Mouse (Mus musculus) megakaryocyte, embryonic 14.5 days (primary cell): Measurements from ENCODE around the gene Khdc1a. TPM values are rescaled to one million over a fixed set of nuclear protein-coding genes. Genes with fewer than 3 reads are reported as not detected.
"Not testable (repeated sequence)": the region's sequence is repeated elsewhere in the genome, so short reads cannot be mapped to it uniquely, and the experiment has no call there.

Experiments
- H3K27me3 ChIP-seq: replicated peaks from 2 replicates; pipeline ENCODE3; 2012; ENCODE audit warnings: inconsistent platforms
- H3K36me3 ChIP-seq: replicated peaks from 2 replicates; pipeline ENCODE3; 2012; ENCODE audit warnings: low read length, inconsistent platforms, mixed read lengths
- H3K4me1 ChIP-seq: 2 replicates; pipeline ENCODE4 v1.6.1; 2012; ENCODE audit warnings: inconsistent platforms
- H3K4me3 ChIP-seq: replicated peaks from 2 replicates; pipeline ENCODE3; 2012; ENCODE audit warnings: moderate library complexity, mild to moderate bottlenecking, inconsistent platforms
- H3K9me3 ChIP-seq: 2 replicates; pipeline ENCODE4 v1.6.1; 2012; ENCODE audit warnings: inconsistent platforms
- FLI1 ChIP-seq: IDR thresholded peaks from 2 replicates; pipeline ENCODE4 v1.6.1; 2012; ENCODE audit warnings: low read length, inconsistent platforms, mixed read lengths
- GATA1 ChIP-seq: IDR thresholded peaks from 3 replicates; pipeline ENCODE4 v1.6.1; 2012; ENCODE audit warnings: mixed read lengths, low read length, inconsistent platforms, borderline replicate concordance
- polyA plus RNA-seq: library from polyadenylated mRNA; stranded (reverse); fragments of >175 nt; gene quantifications from 2 replicates; pipeline ENCODE4 v1.2.3, GENCODE M21; 2012; ENCODE audit warnings: low replicate concordance; ENCODE audit not compliant: insufficient read depth

Gene Khdc1a
- polyA plus RNA-seq, 1 experiment: not detected

DNA sequence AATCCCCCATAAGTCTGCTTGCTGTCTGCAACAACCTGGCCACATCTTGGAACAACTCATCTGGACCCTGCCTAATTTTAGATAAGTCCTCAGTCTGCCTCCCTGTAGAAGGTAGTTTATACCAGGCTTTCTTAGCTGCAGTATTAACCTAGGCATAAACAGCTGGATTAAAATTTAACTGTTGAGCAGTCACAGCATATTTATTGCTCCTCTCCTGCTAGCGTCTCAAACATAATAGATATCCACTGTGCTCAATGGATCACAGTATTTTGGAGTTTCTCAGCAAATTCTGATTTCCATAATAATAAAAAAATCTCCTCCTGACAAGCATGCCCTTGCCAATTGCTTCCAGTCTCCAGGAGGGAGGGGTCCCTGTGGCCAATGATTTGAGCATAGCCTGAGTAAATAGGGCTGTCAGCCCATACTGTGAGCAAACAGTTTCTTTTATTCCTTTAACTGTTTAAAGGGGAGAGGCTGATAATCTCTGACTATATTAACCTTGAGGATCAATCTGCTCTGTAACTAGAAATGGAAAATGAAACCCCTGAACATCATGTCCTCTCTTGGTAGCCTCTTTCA is 25.4 kb upstream of the Khdc1a start:
- no peak for TF ChIP-seq GATA1
- no peak for TF ChIP-seq FLI1
- H3K4me3 ChIP-seq: no peak overlapping the region
- no peaks in the 10 kb centered on the region for H3K4me1 ChIP-seq
- no peaks in the 10 kb centered on the region for H3K36me3 ChIP-seq
- peaks cover 2% of the 10 kb centered on the region; the same call in 1 of the 2 replicates for H3K9me3 ChIP-seq
- H3K27me3 ChIP-seq: no peaks in the 10 kb centered on the region

DNA sequence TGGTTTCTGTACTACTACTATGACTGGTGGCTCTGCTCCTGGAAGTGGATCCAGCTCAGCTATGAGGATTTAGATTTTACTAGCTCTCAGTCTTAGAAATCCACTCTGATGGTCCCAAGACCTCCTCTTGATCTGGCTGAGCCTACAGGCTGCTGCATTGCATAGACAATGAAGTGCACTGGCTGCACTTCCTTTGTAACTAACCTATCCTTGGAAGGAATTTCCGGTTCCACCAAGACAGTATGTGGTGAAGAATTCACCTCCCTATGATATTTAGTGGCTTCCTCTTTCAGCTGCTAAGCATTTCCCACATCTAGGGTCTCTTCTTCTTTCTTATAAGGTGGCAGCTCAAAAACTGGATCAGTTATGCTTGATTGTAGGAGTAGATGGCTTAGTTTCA is 24.8 kb upstream of the Khdc1a start:
- H3K9me3 ChIP-seq: peaks cover 2% of the 10 kb centered on the region; the same call in 1 of the 2 replicates
- no peak overlapping the region for H3K4me3 ChIP-seq
- no peaks in the 10 kb centered on the region for H3K4me1 ChIP-seq
- no peak for TF ChIP-seq GATA1
- no peak for TF ChIP-seq FLI1
- no peaks in the 10 kb centered on the region for H3K36me3 ChIP-seq
- H3K27me3 ChIP-seq: no peaks in the 10 kb centered on the region

DNA sequence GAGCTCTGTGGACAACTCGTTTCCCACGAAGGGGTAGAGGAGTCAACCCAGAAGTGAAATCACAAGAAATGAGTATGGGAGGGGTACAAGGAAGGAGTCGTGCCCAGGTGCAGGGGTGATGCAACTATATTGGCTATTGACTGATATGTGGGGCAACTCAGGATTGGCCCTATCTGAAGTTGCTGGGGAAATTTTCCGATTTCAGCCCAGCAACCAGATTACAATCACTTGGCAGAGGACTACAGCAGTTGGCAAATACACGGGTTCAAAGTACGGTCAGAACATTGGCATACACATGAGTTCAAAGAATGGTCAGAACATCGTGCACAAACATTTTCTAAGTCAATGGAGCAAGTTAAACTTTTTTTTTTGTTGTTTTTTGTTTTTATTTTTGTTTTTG is 22.7 kb upstream of the Khdc1a start:
- no peak for TF ChIP-seq FLI1
- TF ChIP-seq GATA1: no peak
- no peak overlapping the region for H3K4me3 ChIP-seq
- peaks cover 3% of the 10 kb centered on the region for H3K9me3 ChIP-seq
- H3K36me3 ChIP-seq: no peaks in the 10 kb centered on the region
- no peaks in the 10 kb centered on the region for H3K27me3 ChIP-seq
- no peaks in the 10 kb centered on the region for H3K4me1 ChIP-seq

DNA sequence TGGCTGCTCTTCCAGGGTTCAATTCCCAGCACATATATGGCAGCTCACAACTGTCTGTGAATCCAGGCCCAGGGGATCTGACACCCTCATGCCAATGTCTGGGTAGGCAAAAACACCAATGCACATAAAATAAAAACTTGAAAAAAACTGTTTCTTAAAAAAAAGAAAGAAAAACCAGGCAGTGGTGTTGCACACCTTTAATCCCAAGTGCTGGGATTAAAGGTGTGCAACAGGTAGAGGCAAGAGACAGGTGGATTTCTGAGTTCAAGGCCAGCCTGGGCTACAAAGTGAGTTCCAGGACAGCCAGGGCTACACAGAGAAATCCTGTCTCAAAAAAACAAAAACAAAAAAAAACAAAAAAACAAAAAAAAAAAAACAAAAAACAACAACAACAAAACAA is 18.3 kb upstream of the Khdc1a start:
- H3K9me3 ChIP-seq, H3K27me3 ChIP-seq, H3K36me3 ChIP-seq, H3K4me3 ChIP-seq, H3K4me1 ChIP-seq: not testable (repeated sequence)

DNA sequence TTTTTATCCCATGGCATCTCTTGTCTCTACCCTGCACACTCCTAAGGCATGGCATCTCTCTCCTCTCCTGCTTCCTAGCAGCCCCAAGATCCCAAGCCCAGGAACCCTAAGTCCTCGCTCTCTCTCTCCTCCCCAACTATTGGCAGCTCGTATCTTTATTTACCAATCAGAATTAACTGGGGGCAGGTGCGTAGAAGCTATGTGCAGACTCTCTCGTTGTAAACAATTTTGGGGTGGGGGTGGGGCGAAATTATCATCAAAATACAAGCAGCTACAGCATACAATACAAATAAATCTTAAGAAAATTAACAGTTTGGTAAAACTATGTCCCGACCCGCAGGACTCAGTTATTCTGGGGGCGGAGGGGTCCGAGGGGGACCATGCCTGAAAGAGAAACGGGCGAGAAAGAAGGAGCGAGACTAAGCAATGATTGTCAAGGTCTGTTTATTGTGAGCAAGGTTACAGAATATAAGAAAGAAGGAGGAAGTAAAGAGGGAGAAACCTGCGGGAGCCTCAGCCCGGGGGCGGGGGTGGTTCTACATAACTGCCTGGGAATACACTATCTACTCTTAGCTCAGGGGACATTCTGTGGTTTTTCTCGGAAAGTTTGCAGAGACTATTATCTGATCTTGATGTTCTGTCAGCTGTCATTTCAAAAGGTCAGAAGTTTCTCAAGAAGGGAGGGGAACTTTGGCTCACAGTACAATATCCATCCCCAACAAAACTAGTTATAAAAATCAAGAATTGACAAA is 16.0 kb upstream of the Khdc1a start:
- H3K4me1 ChIP-seq: no peaks in the 10 kb centered on the region
- H3K27me3 ChIP-seq: no peaks in the 10 kb centered on the region
- no peak overlapping the region for H3K4me3 ChIP-seq
- no peaks in the 10 kb centered on the region for H3K36me3 ChIP-seq
- H3K9me3 ChIP-seq: peaks cover 8% of the 10 kb centered on the region; the same call in 1 of the 2 replicates
- TF ChIP-seq FLI1 (no peak), GATA1 (no peak)

DNA sequence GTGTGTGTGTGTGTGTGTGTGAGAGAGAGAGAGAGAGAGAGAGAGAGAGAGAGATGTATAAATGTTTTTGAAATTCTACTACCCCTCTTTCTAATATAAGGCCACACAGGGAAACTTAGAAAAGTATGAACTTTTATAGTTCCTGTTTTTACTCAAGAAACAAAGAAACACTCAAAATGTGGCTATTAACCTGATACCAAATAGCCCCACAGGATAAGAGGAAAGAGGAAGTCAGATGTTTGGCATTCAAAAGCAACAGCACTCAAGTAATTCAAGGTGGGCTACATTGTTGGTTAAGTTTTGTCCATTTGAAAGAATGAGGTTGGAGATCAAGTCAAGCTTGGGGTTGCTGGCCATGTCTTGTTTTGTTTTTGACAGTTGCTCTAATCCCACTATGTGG is 13.6 kb upstream of the Khdc1a start:
- Histone ChIP-seq H3K27me3 (no peaks in the 10 kb centered on the region), H3K4me1 (no peaks in the 10 kb centered on the region), H3K4me3 (no peak overlapping the region), H3K36me3 (no peaks in the 10 kb centered on the region), H3K9me3 (0 out of 2 replicates have a peak, but pooled peaks cover 5% of the 10 kb centered on the region)
- TF ChIP-seq FLI1 (no peak), GATA1 (no peak)

DNA sequence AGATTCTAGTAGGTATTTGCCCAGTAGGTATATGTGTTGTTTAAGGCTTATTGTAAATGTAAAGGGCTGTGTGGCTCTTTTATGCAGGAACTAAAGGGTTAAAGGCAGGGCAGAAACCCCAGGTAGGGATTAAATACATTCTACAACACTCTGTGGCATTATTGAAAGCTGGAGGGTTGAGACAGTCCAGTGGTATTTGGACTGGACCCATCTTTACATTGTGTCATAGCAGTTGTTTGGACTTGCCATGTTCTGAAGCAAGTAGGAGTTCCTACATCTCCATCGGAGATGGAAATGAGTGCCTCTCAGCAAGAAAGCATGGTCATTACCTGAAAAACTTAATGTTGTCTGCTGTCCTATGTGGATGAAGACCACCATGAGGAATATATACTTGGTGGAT is 8.7 kb upstream of the Khdc1a start:
- 0 out of 2 replicates have a peak, but pooled peaks cover 5% of the 10 kb centered on the region for H3K9me3 ChIP-seq
- H3K36me3 ChIP-seq: no peaks in the 10 kb centered on the region
- H3K4me3 ChIP-seq: no peak overlapping the region
- no peaks in the 10 kb centered on the region for H3K27me3 ChIP-seq
- no peak for TF ChIP-seq GATA1
- TF ChIP-seq FLI1: no peak
- H3K4me1 ChIP-seq: no peaks in the 10 kb centered on the region

DNA sequence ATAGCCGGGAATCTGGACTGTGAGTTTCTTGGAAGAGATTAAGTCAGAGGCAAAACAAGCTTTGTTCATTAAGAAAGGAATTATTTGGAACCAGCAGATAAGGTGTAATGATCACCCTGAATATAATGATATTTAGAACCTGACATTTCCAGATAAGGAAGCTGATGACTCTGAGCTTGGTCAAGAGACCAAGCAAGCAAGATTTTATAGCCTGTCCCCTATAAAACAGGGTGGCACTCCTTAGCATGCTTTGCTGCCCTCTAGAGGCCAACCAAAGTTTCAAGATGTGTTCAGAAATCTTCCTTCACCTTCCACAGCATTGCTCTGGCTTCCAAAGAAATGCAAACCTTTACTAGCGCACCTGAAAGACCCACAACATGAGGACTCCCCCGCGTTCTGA is 5.2 kb upstream of the Khdc1a start:
- H3K9me3 ChIP-seq: no peaks in the 10 kb centered on the region
- no peak for TF ChIP-seq FLI1
- TF ChIP-seq GATA1: no peak
- H3K27me3 ChIP-seq: no peaks in the 10 kb centered on the region
- no peak overlapping the region for H3K4me3 ChIP-seq
- H3K4me1 ChIP-seq: no peaks in the 10 kb centered on the region
- H3K36me3 ChIP-seq: no peaks in the 10 kb centered on the region

DNA sequence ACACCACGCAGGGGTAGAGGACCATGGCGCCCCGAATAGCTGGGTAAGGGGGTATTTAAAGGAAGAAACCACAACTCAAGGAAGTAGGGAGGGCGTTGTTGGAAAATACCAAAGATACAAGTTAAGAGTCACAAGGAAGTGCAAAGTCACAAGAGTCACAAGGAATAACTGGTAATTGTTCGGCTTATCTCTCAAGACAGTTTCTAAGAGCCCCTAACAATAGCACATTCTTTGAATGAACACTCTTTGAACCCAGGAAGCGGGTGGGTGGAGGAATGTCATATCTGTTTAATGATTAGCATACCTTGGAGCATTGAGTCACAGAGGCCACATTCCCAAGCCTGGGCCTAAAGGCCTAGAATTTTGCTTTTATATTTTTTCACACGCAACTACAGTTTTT is 4.7 kb upstream of the Khdc1a start:
- H3K36me3 ChIP-seq, H3K4me1 ChIP-seq, H3K27me3 ChIP-seq, H3K9me3 ChIP-seq, H3K4me3 ChIP-seq: not testable (repeated sequence)

DNA sequence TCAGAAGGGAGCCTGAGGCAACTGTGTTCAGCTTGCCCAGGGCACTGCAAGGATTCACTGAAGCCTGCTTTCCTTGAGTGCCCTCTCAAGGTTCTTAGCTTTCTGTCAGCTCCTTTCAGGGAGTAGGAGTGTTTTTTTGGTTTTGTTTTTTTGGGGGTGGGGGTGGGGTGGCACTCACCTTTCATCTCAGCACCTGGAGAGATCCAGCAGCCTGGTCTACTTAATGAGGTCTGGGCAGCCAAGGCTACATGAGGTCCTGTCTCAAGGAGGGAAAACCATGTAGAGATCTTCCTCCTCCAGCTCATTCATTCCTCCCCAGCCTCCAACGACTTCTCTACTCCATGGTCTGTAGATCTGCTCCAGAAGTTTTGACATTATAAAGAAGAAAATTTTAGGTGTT is 18.6 kb downstream of the Khdc1a start, which contains the start of gene Khdc1c:
Gene Khdc1c (plus strand): TSS at position 301 of the 400 bp plus-strand sequence.
- not testable (repeated sequence) for H3K4me3 ChIP-seq, H3K36me3 ChIP-seq, H3K4me1 ChIP-seq, H3K9me3 ChIP-seq, H3K27me3 ChIP-seq

DNA sequence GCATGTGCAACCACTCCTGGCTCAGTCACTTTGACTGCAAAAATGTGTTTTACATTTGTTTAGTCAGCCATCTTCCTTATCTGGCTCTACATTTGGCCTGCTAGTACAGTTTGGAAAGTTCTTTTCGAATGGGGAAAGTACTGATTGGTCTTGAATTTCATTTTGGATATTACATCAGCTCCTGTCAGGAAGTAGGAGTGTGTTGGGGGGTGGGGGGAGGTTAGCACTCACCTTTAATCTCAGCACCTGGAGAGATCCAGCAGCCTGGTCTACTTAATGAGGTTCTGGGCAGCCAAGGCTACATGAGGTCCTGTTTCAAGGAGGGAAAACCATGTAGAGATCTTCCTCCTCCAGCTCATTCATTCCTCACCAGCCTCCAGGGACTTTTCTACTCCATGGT is 33.8 kb downstream of the Khdc1a start, which contains the start of gene Khdc1b:
Gene Khdc1b (plus strand): TSS at position 301 of the 400 bp plus-strand sequence.
- H3K9me3 ChIP-seq: no peaks in the 10 kb centered on the region
- no peaks in the 10 kb centered on the region for H3K4me1 ChIP-seq
- TF ChIP-seq FLI1 (no peak), GATA1 (no peak)
- no peak within 1 kb of the TSS for H3K4me3 ChIP-seq
- no peaks in the 10 kb centered on the region for H3K27me3 ChIP-seq
- no peaks in the 10 kb centered on the region for H3K36me3 ChIP-seq
